Mouse (Mus musculus): ENCODE data around the gene 4930507D05Rik.

- TF ChIP-seq CHD2 (IDR thresholded peaks at IDR 0.05; ENCODE audit: low read depth, low read length) (no peak), MAFK (IDR thresholded peaks at IDR 0.05; ENCODE audit: insufficient read depth, low read depth, low read length) (no peak)
Observed at GRCm38 (mm10) chr10:62411431-62412410, 37.6 kb upstream of the 4930507D05Rik start.

All from ES-E14 (cell line).